Mouse (Mus musculus): ENCODE data around the gene Med24. TPM values are rescaled to one million over a fixed set of nuclear protein-coding genes. Genes with fewer than 3 reads are reported as not detected.
"Not testable (repeated sequence)": the region's sequence is repeated elsewhere in the genome, so short reads cannot be mapped to it uniquely, and the experiment has no call there.

The Med24 gene
- polyA plus RNA-seq, 3 experiments from 2014 or later: 23.8 to 32.5 (median 28.3) TPM

- ATAC-seq: no peak
Observed at GRCm38 (mm10) chr11:98688009-98688408, 41.2 kb downstream of the Med24 start.

GRCm38 (mm10) chr11:98686976-98687375, 42.3 kb downstream of the Med24 start:
- ATAC-seq: no peak

- ATAC-seq: no peak
Observed at GRCm38 (mm10) chr11:98685642-98686041, 43.6 kb downstream of the Med24 start.

- ATAC-seq: no peak
Observed at GRCm38 (mm10) chr11:98682811-98683210, 46.4 kb downstream of the Med24 start.

GRCm38 (mm10) chr11:98681786-98682745, 47.2 kb downstream of the Med24 start, which contains the start of gene Psmd3:
TSS of gene Psmd3 (plus strand) at chr11:98682554.
- ATAC-seq: peak; percentile 83

- no peak for ATAC-seq
Observed at GRCm38 (mm10) chr11:98681186-98681585, 48.0 kb downstream of the Med24 start.

GRCm38 (mm10) chr11:98680595-98680994, 48.6 kb downstream of the Med24 start:
- not testable (repeated sequence) for ATAC-seq

GRCm38 (mm10) chr11:98680023-98680422, 49.2 kb downstream of the Med24 start:
- no peak for ATAC-seq

- no peak for ATAC-seq
Observed at GRCm38 (mm10) chr11:98675829-98676363, 53.3 kb downstream of the Med24 start.

GRCm38 (mm10) chr11:98673136-98673535, 56.1 kb downstream of the Med24 start:
- peak; percentile 76 for ATAC-seq

- no peak for ATAC-seq
Observed at GRCm38 (mm10) chr11:98672482-98672881, 56.8 kb downstream of the Med24 start.

GRCm38 (mm10) chr11:98671857-98672256, 57.4 kb downstream of the Med24 start:
- no peak for ATAC-seq

GRCm38 (mm10) chr11:98671284-98671815, 57.9 kb downstream of the Med24 start:
- ATAC-seq: no peak

- ATAC-seq: no peak
Observed at GRCm38 (mm10) chr11:98668984-98669383, 60.3 kb downstream of the Med24 start.

- no peak for ATAC-seq
Observed at GRCm38 (mm10) chr11:98664091-98664490, 65.1 kb downstream of the Med24 start, which contains the start of gene Gsdma. TSS of gene Gsdma (plus strand) at chr11:98664351.

GRCm38 (mm10) chr11:98660517-98660916, 68.7 kb downstream of the Med24 start:
- peak; percentile 52 for ATAC-seq

- peak; percentile 54 for ATAC-seq
Observed at GRCm38 (mm10) chr11:98655076-98655475, 74.2 kb downstream of the Med24 start.

Other genes with a start within 250 kb of the Med24 start
- gene Ikzf3, start 183.4 kb downstream of the Med24 start, polyA plus RNA-seq (2017; shearing (Covaris generic)): 100 to 1,000 TPM in 1 of 3 experiments, 10 to 100 TPM in 2; 75.8 to 102 (median 78.8) TPM
- gene Zpbp2, start 178.3 kb downstream of the Med24 start, polyA plus RNA-seq (2017; shearing (Covaris generic)): 1 to 10 TPM; 3.4 to 5.0 (median 4.3) TPM
- gene Ormdl3, start 142.1 kb downstream of the Med24 start, polyA plus RNA-seq (2017; shearing (Covaris generic)): 10 to 100 TPM; 23.6 to 31.0 (median 30.7) TPM
- not detected for gene Lrrc3c, start 131.1 kb downstream of the Med24 start, polyA plus RNA-seq (2017; shearing (Covaris generic))
- 10 to 100 TPM in 2 of 3 experiments, 1 to 10 TPM in 1; 1.3 to 14.8 (median 10.7) TPM for gene Gm12355, start 103.8 kb downstream of the Med24 start, polyA plus RNA-seq (2017; shearing (Covaris generic))
- gene Gsdma3, start 103.1 kb downstream of the Med24 start, polyA plus RNA-seq (2017; shearing (Covaris generic)): not detected
- gene Gsdma2, start 82.7 kb downstream of the Med24 start, polyA plus RNA-seq (2017; shearing (Covaris generic)): not detected
- gene Gsdma, start 65.1 kb downstream of the Med24 start, polyA plus RNA-seq (2017; shearing (Covaris generic)): not detected
- 10 to 100 TPM; 12.9 to 20.6 (median 15.5) TPM for gene Psmd3, start 46.9 kb downstream of the Med24 start, polyA plus RNA-seq (2017; shearing (Covaris generic))
- gene Csf3, start 28.2 kb downstream of the Med24 start, polyA plus RNA-seq (2017; shearing (Covaris generic)): not detected
- 1 to 10 TPM; 1.3 to 6.3 (median 5.2) TPM for gene Thra, start 11.2 kb upstream of the Med24 start, polyA plus RNA-seq (2017; shearing (Covaris generic))
- gene Nr1d1, start 45.9 kb upstream of the Med24 start, polyA plus RNA-seq (2017; shearing (Covaris generic)): 1 to 10 TPM; 6.5 to 8.4 (median 7.3) TPM
- gene Msl1, start 66.1 kb upstream of the Med24 start, polyA plus RNA-seq (2017; shearing (Covaris generic)): 10 to 100 TPM; 16.7 to 26.3 (median 20.4) TPM
- 10 to 100 TPM in 2 of 3 experiments, 1 to 10 TPM in 1; 8.7 to 14.8 (median 11.6) TPM for gene Casc3, start 75.5 kb upstream of the Med24 start, polyA plus RNA-seq (2017; shearing (Covaris generic))
- under 1 TPM in 2 of 3 experiments, not detected in 1; 0.32 to 0.63 TPM for gene Rapgefl1, start 107.3 kb upstream of the Med24 start, polyA plus RNA-seq (2017; shearing (Covaris generic))
- gene Wipf2, start 134.2 kb upstream of the Med24 start, polyA plus RNA-seq (2017; shearing (Covaris generic)): 10 to 100 TPM; 10.4 to 15.1 (median 14.2) TPM
- 10 to 100 TPM in 1 of 3 experiments, 1 to 10 TPM in 2; 5.1 to 40.6 (median 5.2) TPM for gene Cdc6, start 178.4 kb upstream of the Med24 start, polyA plus RNA-seq (2017; shearing (Covaris generic))
- 1 to 10 TPM; 7.4 to 8.1 (median 7.6) TPM for gene Rara, start 198.4 kb upstream of the Med24 start, polyA plus RNA-seq (2017; shearing (Covaris generic))

Data from inflammation-experienced regulatory T-cells, adult 6 months (primary cell).